Mouse (Mus musculus) left cerebral cortex, adult 2 months (tissue): ENCODE data around the gene H2afy. TPM values are rescaled to one million over a fixed set of nuclear protein-coding genes. Genes with fewer than 3 reads are reported as not detected.

Experiments
- DNase-seq, 2 experiments: peaks; one replicate each; pipeline ENCODE4 v3.0.0; 2021 to 2022; ENCODE audit warnings: low spot score in 2 of 2, mixed read lengths in 1 of 2; ENCODE audit errors: extremely low spot score in 1 of 2
- H3K27ac ChIP-seq: fragments of 200-600 bp; 2 replicates; pipeline ENCODE4 v1.8.1; 2022
- H3K4me3 ChIP-seq: fragments of 200-600 bp; 2 replicates; pipeline ENCODE4 v1.8.1; 2022
- CTCF ChIP-seq: fragments of 200-600 bp; IDR thresholded peaks from 2 replicates; pipeline ENCODE4 v1.8.1; 2022; ENCODE audit warnings: antibody characterized with exemption, mild to moderate bottlenecking, moderate library complexity
- intact Hi-C: fragments of 180-260 bp; cut with DNase I; formaldehyde crosslinking; loops from one replicate; pipeline ENCODE4 v1.15.1; 2025
- total RNA-seq, 2 experiments: library from RNA; stranded (reverse); gene quantifications; 2 replicates each; pipeline ENCODE4 v1.2.3; 2021

Gene H2afy
- total RNA-seq, 2 experiments from 2014 or later: 107 to 111 TPM

DNA sequence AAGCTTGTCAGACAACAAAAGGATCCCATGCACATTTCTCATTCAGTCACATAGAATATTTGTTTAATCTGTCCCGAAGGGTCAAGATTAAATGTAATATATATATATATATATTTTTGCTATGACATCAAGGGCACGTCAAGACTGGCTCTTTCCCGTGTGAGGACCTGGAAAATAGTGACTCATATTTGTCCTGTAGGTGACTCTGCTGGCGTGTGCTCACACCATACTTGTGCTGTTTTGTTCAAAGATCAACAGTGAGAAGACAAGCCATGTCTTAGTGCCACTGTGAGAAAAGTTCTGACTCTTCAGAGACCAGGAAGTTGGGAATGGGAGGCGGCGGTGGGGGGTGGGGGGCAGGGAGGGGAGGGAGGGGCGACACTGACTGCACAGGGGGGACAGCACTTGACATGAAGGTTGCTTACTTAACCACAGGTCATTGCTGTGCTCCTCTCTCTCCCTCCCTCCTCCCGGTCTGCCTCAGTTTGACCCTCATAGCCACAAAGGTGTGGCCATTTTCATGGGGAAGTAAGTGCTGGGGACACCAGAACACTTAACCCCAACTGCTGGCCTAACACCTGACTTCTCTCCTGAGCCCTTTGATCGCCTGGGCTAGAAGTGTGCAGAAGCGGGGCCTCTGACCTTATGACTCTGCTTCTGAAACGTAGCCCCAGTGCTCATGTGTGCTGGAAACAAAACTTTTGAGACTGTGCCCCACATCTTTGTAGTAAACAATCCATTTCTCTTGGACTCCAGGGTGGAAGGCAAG is 6.4 kb upstream of the H2afy start:
- no peak overlapping the region for H3K4me3 ChIP-seq
- TF ChIP-seq CTCF: no peak

DNA sequence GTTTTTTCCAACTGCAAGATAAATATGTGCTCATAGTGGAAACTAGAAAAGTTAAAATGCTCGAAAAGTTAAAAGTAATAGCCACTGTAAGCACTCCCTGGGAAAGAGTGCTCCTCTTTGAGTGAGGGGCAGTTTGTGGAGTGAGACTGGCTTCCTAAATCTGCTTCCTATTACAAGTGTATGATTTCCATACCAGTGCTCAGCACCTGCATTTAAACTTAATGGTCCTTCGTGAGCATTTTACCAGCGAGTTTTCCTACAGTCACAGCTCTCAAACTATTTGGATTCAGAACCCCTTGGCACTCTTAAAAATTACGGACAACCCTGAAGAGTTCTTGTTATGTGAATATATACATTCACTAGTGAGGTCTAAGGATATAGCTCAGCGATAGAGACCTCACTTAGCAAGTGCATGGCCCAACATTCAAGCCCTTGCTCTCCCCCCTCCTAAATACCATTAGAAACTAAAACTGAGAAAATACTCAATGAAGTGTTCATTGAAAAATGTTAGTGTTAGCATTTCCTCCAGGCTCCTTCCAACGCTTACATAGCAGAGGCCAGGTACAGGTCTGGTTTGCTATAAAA is 3.1 kb upstream of the H2afy start:
- Histone ChIP-seq H3K27ac (no peak overlapping the region), H3K4me3 (no peak overlapping the region)
- intact Hi-C loops: no loop called here
- no peak for DNase-seq
- TF ChIP-seq CTCF: no peak

More for the DNA sequence above, 6.4 kb upstream of the H2afy start:
- intact Hi-C loops: no loop called here
- no peak for DNase-seq
- H3K27ac ChIP-seq: no peak overlapping the region

GRCm38 (mm10) chr13:56135231-56136052 is 719 bp downstream of the H2afy start:
- TF ChIP-seq CTCF: no peak
- intact Hi-C loops: no loop called here
- DNase-seq: peak; percentile 87 to 92
- Histone ChIP-seq H3K4me3 (peak overlapping the region; percentile 91), H3K27ac (peak overlapping the region; percentile 93)

DNA sequence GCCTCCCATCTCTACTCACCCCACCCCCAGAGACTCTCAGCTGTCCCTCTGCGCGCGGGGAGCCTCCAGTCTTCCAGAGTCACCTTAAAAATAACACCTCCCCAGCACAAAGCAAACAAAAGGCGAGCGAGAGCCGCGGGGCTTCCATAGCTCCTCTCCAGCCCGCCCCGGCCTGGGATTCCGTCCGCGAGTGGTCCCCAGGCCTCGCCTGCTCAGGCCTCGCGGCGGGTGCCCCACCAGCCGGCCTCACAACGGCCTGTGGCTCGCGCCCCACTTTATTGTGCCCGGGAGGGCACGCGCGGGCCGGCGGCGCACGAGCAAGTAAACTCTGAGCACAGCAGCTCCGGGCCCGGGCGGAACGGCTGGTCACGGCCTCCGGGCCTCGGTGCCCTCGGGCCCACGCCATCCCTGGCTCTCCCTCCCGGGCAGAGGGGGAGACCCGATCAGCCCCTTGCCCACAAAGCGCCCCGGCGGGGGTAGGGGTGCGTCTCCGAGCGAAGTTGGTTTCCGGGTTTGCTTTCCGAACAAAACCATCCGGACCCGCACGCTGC is 1.5 kb downstream of the H2afy start:
- intact Hi-C loops: no loop called here
- no peak for TF ChIP-seq CTCF
- peak overlapping the region; percentile 70 for H3K27ac ChIP-seq
- DNase-seq: peak in 1 of 2 experiments; percentile 32
- peak overlapping the region; percentile 91 for H3K4me3 ChIP-seq

DNA sequence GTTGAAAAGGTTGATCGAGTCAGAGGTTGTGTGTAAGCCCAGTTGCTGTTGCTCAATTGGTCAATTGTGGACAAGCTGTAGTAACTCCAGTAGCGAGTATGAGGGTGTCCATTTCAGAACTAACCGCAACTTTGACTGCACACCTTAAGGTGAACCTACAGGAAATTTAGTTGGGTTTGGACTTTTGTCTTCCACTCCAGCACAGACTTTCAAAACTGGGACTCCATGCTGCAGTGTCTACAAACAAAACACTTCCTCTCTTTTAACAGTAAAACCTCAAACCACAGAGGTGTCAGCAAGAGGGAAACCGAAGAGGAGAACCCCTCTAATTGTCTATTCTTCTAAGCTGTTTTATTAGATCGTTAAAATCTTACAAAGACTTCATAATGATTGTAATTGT is 2.1 kb downstream of the H2afy start:
- DNase-seq: no peak
- intact Hi-C loops: no loop called here
- Histone ChIP-seq H3K4me3 (peak overlapping the region; percentile 91), H3K27ac (no peak overlapping the region)
- no peak for TF ChIP-seq CTCF

- DNase-seq: no peak
- intact Hi-C loops: no loop called here
- Histone ChIP-seq H3K27ac (no peak overlapping the region), H3K4me3 (no peak overlapping the region)
- no peak for TF ChIP-seq CTCF
Observed at GRCm38 (mm10) chr13:56132941-56133340, 3.2 kb downstream of the H2afy start.

GRCm38 (mm10) chr13:56132326-56132936 is 3.7 kb downstream of the H2afy start:
- intact Hi-C loops: no loop called here
- no peak for DNase-seq
- no peak for TF ChIP-seq CTCF
- Histone ChIP-seq H3K4me3 (no peak overlapping the region), H3K27ac (no peak overlapping the region)

GRCm38 (mm10) chr13:56130544-56130943 is 5.6 kb downstream of the H2afy start:
- no peak for DNase-seq
- Histone ChIP-seq H3K27ac (no peak overlapping the region), H3K4me3 (no peak overlapping the region)
- intact Hi-C loops: no loop called here
- TF ChIP-seq CTCF: no peak

DNA sequence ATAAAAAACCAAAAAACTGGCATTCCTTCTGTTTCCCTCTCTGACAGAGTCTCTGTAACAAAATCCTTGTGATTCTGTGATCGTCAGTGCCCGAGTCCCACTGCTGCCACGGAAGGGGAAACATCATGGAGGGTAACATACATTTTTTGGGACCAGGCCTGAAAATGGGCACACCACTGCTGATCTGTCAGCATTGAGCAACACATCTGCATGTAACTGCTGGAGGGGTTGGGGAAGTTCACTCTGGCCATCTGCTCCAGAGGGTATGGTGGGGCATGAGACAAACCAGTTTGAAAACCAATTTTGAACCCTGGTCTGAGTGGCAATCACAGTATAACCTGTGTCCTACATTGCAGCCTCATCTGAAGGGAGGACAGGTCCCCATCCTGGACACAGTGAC is 6.6 kb downstream of the H2afy start:
- no peak for DNase-seq
- intact Hi-C loops: no loop called here
- no peak overlapping the region for H3K27ac ChIP-seq
- no peak for TF ChIP-seq CTCF
- H3K4me3 ChIP-seq: no peak overlapping the region

GRCm38 (mm10) chr13:56129014-56129413 is 7.1 kb downstream of the H2afy start:
- Histone ChIP-seq H3K4me3 (no peak overlapping the region), H3K27ac (no peak overlapping the region)
- no peak for TF ChIP-seq CTCF
- no peak for DNase-seq
- intact Hi-C loops: no loop called here

DNA sequence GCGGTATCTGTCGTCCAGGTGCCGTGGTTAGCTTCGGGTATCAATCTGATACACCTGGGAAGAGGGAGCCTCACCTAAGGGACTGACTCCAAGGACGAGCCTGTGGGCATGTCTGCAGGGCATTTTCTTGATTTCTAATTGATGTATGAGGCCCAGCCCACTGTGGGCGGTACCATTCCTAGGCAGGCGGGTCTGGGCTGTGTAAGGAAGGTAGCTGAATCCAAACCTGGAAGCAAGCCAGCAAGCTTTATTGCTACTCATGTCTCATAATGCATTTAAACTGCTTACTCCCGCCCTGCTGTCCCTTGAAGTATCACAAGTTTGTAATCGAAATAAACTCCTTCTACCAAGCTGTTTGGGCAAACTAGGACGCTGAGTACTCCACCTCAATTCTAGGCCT is 10.5 kb downstream of the H2afy start:
- Histone ChIP-seq H3K27ac (no peak overlapping the region), H3K4me3 (no peak overlapping the region)
- TF ChIP-seq CTCF: no peak
- no peak for DNase-seq
- intact Hi-C loops: no loop called here
